Mouse (Mus musculus) liver, adult (tissue): ENCODE data around the gene Kcnk1.

Experiments used
- GATA4 ChIP-seq: IDR thresholded peaks from 2 replicates; pipeline ENCODE4 v1.6.1; 2014; ENCODE audit warnings: mild to moderate bottlenecking, low read length; ENCODE audit not compliant: insufficient replicate concordance

The Kcnk1 gene

GRCm38 (mm10) chr8:125995101-125995986 lies at the start of gene Kcnk1:
Kcnk1 (plus strand) TSS chr8:125995170.
- TF ChIP-seq GATA4: no peak

DNA sequence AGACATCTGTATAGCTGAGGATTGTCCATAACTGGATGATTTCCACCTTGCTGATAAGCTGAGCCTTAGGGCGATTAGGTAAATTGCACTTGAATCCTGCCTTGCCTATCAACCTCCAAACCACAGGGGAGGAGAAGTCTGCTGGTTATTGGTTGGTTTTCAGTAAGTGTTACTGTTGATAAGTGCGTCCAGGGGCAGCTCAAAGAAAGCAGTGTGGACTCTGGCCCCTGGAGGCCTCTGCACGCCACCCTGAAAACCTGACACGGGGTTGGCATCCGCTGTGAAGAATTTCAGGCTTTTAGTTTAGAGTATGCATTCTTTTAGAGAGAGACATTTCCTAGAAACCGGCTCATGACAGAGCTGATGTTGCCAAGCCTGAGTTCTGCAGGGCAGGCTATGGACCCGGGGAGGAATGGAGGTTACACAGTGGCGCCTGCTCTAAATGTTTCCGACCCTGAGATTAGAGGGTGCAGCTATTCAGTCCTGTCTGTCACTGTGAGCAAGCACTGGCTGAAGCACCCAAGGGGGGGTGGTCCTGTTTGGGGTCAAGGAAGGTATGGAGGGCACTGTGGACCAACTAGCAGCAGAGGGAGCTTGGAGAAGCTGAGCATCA lies 46.2 kb upstream of the Kcnk1 start:
- no peak for TF ChIP-seq GATA4

GRCm38 (mm10) chr8:125950007-125950940 lies 44.7 kb upstream of the Kcnk1 start:
- TF ChIP-seq GATA4: no peak

DNA sequence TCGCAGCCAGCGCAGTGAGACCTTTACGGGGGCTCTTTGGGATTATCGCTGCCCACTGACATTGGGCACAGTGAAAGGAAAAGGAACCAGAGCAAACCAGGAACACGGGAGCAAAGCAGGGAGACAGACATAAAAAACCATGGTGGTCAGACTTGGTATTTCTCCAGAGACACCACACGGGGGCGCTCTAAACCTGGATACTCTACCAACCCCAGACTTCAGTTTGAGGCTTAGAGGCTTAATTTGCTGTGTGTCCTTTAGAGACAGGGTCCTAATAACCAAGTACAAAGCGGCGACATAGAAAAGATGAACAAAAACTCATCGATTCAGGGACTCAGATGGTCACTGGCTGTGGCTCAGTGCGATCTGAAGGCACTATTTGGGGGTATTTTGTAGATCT lies 39.3 kb upstream of the Kcnk1 start:
- TF ChIP-seq GATA4: no peak

GRCm38 (mm10) chr8:125956796-125957195 lies 38.2 kb upstream of the Kcnk1 start:
- no peak for TF ChIP-seq GATA4

DNA sequence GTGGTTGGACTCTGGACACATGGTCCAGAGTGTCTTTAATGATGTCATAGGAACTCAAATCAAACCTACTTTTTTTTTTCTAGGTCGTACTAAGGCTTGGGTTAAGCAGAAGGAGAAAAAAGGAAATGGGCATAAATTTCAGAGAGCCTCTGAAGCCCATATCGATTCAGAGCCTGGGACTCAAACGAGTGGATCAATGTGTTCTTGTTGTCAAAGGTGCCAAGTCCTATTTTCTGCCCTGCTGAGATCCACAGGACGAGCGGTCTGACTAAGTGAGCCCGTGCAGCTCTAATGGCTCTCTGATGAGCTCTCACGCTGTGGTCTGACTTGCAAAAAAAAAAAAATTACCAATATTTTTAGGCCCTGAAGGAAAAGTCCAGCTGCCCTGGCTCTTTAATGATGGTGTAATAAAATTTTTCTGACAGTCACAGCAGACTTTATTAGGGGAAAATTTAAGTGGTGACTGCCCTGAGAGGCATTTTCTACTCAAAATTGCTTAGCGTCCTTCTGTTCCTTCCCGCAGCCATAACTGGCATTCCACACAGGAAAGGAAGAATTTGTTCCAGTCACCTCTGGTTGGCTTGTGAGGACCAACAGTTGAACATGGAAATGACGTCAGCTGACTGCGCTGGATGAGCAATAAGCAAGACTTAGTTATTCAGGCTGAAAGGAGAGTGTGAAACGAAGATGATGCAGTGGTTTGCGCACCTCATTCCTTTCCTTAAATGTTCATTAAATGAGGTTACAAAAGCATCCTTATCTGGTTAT lies 37.6 kb upstream of the Kcnk1 start:
- no peak for TF ChIP-seq GATA4

DNA sequence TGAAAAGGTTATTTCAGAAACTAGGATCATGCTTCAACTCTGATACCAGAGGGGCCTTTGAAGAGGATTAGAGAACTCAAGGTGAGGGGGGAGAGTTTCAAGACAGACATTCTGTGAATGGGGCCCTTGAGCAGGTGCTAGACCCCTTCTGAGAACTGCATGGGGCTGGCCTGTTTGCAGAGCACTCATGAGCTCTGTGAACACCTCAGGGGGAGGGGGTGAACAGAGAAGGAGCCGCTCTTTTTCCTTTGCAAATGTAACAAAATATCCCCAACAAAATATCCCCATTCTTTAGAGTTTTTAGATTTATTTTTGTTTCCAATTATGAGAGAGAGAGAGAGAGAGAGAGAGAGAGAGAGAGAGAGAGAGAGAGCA lies 37.0 kb upstream of the Kcnk1 start:
- TF ChIP-seq GATA4: no peak

DNA sequence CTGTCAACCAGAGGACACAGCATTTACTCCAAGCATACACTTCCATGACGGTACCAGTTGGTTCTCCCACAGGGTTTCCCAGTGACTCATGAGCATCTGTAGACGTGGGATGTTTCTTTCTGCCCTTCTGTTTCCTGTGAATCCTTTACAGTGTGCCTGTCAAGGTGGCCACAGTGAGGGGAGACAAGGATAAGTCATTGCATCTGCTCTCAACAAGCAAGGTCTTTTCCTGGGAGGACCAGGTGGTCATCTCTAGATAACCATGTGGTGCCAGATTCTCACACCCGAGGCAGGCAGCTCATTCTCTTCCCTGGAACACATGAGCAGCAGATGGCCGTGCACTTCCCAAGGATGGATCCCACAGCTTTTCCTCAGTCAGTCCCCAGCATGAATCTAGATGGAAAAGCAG lies 35.6 kb upstream of the Kcnk1 start:
- TF ChIP-seq GATA4: no peak

GRCm38 (mm10) chr8:125960037-125960436 lies 34.9 kb upstream of the Kcnk1 start:
- no peak for TF ChIP-seq GATA4

DNA sequence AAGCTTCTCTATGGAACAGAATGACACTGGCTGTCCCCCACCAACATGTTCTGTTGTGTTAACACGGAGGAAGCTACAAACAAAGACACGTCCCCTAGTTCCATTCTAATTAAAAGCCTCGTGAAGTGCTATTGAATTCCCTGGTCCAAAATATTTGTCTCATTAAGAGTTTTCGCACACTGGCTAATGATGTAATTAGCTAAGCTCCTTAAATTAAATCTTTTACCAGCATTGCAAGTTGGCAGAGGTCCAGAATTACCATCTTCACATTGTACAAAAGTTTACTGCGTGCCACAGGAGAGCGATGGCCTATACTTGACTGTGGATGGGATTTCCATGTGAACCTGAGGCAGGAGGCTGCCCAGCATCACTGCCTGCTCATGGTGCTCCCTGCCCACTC lies 33.2 kb upstream of the Kcnk1 start:
- TF ChIP-seq GATA4: no peak

DNA sequence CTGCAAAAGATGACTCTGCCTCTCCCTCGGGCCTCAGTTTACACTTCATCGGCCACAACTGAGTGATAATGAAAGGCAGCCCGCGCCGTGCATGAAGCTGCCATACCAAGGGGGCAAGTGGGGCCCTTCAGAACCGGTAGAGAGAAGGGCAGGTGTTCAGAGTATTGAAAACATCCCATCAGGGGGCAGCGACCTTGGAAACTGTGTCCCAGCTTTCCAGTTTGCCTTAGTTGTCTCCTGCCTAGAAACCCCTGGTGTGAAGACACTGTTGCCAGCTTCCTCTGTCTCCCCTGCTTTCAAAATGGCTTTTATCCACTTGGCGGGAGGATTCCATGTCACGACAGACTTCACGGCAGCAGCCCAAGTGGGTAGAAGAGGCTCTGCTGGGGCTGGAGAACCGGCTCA lies 31.2 kb upstream of the Kcnk1 start:
- no peak for TF ChIP-seq GATA4

- no peak for TF ChIP-seq GATA4
Measured at GRCm38 (mm10) chr8:125971336-125971735, 23.6 kb upstream of the Kcnk1 start.

DNA sequence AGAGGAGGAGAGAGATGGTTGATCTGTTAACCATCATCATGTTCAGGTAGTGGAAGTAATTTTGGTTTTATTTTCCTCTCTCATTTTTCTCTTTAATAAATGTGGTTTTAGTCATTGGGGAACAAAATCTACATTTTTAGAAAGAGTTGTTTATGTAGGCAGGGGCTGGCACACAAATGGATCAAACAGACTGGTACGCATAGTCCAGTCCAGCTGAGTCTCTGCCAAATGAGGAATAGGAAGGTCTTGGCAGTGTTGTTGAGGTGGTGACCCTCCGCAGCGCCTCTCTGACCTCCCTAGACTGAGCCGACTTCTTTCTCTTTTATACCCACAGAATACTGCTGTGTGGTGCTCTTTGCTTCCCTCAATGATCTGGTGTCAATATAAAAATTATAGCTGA lies 19.0 kb upstream of the Kcnk1 start:
- no peak for TF ChIP-seq GATA4

- TF ChIP-seq GATA4: no peak
Measured at GRCm38 (mm10) chr8:125980826-125981225, 14.1 kb upstream of the Kcnk1 start.

GRCm38 (mm10) chr8:125983515-125983914 lies 11.5 kb upstream of the Kcnk1 start:
- no peak for TF ChIP-seq GATA4

- no peak for TF ChIP-seq GATA4
Measured at GRCm38 (mm10) chr8:125984140-125984539, 10.8 kb upstream of the Kcnk1 start.
